Mouse (Mus musculus) fibroblast of lung, adult 2 months (primary cell): ENCODE results near the gene Mpdz.

Experiments used
- DNase-seq: peaks from one replicate; pipeline ENCODE4 v3.0.0-alpha.2; 2011; ENCODE audit warnings: low read depth

Gene Mpdz

DNA sequence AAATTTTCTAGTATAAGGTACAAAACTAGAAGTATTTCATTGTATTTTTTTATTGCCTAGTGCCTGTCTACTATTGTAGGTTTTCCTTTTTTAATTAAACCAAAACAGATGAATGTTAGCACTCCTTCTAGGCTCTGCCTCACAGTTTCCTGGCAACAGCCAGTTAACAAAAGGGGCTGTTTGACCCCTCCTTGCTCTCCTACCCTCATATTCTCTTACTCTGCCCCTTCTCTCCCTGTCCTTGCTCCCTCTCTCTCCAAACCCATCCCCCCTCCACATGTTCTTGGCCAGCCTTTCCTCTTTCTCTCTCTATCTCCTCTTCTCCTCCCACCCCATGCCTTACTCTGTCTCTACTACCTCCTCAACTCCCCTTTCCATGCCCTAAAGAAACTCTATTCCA, 53.4 kb downstream of the Mpdz start:
- DNase-seq, result no peak

DNA sequence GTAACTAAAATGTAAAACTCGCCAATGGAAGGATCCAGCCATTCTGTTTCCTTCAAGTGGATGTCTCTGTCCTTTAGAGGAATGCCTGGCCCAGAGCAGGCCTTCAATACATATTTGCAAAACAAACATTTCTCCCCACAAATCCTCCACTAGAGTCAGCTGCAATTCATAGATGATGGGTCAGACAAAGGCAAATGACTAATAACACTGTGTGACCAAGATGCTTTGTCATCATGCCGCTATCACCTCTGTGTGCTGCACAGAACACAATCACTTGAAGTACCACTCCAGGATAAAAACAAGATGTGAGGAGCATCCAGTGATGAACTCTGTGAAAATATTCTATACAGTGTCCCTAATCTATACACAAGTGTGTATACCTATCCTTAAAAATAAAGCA, 55.0 kb downstream of the Mpdz start:
- no peak for DNase-seq

DNA sequence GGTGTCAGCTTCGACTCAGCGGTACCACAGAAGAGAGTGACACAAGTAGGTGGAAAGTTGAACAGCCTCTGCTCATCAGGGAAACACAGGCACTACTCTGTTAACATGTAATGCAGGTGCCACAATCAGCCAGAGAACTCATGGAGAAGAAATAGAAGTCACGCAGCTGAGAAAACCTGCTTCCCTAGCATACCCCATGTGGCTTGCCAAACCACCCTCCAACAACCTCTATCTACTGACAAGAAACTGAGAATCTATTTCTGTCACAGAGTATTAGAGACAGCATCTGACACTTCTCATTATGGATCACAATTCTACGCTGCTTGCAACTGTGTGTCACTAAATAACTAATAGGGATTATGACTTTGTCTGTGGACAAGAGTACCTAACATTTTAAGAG, 70.3 kb downstream of the Mpdz start:
- DNase-seq, result no peak

DNA sequence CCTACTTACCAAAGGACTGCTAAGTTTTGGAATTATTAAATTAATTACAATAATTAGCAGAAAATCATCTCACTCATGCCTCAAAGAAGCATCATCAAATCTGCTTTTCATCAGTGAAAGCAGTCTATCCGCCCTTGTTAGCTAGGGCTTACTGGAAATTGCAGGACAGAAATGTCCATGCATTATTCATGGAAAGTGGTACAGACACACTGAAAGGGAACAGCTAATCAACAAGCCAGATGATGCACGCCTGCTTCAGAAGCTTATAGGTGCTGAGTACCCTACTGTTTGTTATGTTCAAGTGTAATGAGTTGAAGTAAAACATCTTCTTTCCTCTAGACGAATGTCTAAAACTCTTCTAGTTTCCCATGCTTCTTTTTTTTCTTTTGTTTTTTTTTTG, 91.2 kb downstream of the Mpdz start:
- DNase-seq, result no peak

DNA sequence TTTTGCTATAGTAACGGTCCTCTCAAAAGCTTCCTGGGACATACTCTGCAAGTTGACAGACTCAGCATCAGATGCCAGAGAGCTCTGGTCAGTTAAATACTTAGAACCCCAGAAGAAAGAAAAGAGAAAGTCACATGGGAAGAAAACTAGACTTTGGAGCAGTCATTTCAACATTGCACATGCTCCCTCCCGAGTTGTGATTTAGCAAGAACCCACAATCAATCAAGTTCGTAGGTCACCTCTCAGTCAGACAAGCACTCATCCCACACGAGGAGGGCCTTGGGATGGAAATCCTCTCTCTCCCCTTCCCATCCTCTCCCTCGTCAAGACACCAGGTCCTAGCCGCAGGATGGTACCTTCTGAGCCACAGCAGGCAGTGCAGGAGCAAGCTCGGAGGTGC, 94.0 kb downstream of the Mpdz start:
- DNase-seq, result no peak

DNA sequence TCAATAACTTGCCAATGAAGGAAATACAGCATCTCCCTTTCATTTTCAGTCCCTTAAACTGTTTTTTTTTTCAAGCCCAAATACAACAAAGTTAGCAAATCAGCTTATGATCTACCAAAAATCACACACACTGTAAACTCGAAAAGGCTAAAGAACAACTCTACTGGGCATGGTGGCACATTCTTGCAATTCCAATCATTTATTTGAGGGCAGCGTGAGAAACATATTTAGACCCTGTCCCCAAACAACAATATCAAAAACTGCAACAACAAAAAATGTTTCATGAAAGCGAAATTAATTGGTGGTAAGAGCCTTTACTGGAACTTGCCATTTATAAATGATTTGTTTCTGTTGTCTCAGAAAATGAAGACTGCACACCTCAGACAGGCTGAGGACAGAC, 97.5 kb downstream of the Mpdz start:
- DNase-seq, result no peak

DNA sequence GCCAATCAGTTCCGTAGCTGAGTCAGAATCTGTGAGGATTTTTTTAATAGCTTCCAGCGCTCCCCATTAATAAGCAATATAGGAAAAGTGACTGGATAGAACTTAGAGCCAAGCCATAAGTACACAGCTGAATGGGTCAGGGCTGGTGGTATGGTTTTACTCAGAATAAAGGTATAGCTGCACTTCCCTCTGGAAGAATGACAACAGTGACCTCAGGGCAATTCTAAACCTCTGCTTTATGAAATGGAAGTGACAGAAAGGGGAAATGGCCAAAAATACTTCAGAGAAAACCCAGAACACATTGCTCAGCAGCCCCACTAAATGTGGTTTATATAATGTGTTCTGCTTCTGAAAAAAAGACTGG, 109.0 kb downstream of the Mpdz start:
- no peak for DNase-seq

DNA sequence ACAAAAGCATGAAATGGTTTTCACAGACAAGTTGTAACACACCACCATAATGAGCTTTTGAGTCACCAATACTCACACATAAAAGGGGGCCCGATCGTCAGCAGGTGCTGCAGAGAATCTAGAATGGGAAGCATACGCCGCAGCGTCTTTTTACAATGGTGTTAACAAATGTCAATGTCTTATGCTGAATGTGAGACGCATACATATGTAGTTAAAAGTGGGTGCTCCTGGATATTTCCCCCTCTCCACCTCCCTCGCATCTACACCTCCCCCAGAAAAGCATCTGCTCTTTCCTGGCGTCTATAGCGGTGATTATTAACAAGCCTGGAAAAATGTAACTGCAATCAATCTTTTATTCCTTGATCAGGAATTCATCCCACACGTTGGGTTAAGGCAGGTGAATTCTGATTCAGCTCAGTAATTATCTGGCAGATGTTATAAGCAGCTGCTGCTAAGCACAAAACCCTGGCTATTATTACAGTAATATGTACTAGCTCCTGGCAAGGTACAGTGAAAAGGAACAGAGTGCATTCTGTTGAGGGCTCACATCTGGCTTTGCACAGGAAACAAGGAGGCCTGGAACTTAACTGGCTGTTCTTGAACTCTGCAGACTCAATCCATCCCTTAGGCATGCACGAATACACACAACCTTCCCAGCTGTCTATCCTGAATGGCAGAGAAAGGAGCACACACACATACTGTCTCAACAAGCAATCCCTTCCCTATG, 109.6 kb downstream of the Mpdz start:
- no peak for DNase-seq

DNA sequence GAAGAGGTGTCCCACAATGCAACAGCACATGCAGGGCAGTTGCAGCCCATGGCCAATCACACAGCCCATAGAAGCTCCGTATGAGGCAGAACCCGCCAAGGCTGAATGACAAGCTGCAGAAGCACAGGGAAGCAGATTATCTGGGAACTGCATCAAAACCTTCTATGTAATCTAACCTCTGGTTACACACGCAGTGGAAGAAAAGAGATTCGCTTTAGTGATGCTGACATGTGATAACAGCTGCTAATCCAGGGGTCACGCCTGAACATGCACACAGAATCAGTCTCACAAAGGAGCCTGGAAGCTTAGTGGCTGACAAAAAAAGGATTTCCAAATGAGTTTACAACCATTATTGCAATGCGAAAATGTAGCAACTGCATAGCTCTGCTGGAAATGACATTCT, 110.2 kb downstream of the Mpdz start:
- DNase-seq, result no peak

DNA sequence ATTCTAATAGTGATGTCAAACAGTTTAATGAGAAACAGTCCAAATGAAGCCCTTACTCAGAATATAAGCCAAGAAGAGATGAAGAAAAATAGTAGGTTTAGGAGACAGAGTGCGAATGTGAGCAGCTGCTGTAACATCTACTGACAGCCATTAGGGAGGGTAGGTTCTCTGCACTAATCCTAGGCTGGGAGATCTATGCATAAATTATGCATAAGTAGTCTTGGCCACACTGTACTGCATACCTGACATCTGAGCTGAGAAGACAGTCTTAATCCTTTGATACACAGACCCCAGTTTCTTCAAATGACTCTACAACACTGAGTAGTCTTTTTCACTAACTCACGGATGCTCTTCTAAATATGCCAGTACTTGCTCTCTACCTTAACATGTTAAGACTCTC, 114.9 kb downstream of the Mpdz start:
- no peak for DNase-seq

DNA sequence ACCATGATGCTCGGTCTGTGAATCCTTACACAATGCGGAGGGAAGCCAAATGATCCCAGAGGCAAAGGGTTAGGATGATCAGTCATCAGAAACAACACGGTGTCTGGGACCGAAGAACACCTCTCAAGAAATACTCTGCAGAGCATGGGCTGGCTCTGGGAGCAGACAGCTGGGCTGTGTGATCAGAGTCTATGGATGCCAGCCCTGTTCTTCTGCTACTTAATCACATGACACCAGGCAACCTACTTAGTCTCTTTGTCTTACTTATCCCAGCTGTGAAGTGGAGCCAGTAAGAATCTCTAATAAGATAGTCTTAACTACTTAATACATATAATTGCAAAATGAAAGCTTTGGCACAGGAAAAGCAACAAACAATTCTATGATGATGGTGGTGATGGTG, 118.8 kb downstream of the Mpdz start:
- no peak for DNase-seq

DNA sequence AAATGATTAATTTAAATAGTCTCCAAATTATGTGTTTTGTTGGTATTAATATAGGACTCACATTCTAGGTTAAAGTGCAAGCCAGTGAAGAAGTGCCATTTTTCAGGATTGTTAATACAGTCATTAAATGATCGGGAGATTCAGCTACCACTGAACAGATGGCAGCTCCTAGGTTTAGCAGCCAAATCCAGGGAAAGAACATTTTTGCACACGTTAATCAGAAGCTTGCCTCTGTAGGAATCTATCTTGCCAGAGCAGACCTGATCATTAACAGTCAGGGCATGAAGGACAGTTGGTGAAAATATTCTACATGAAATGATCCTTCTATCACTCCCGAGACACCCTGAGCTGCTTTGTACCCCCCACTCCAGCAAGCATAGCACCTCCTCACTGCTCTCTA, 120.4 kb downstream of the Mpdz start:
- DNase-seq, result no peak

DNA sequence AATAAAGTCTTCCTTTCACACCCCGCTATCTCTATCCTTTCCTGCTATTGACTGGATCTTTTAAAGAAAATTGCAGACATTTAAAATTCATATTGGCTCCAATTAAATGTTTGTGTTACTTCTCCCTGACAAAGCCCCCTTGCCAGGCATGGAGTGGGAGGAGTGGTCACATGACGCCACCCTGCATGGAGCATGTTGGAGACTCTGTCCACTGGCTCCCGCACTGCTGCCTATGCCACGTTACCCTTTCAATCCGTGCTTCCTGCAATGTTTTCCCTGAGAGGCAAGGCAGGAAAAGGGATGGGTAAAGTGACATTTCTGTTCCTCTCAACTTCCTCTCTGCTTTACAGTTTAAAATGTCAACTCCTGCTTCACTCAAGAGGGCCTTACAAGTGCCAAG, 128.0 kb downstream of the Mpdz start:
- DNase-seq, result no peak

DNA sequence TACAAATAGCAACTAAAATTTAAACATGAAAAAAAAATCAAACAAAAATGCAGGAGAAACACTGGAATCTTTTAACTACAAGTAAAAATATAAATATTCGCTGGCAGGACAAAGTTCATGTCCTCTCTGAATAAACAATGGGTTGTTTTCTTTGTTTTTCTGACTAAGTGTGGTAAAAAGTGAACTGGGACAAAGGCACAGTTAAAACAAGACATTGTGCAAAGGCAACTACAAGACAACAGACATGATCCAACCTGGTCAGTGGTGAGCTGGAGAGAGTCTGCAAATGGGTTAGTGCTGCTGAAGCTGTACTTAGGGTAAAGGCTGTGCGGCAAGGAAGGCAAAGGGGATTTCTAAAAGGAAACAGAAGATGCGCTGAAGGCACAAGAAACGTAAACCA, 129.4 kb downstream of the Mpdz start:
- no peak for DNase-seq

DNA sequence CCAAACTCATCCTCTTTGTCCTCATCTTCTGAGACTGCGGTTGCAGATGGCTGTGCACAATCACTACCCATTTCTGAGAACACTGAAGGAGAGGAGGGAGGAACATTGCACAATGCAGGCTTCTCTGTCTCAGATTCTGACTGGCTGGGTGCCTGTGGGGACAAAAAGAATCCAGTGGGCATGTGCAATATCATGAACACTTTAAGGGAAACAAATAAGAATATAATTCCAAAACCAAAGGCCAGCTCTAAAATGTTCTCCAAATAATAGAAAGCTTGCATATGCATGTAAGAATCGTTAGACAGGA, 132.5 kb downstream of the Mpdz start:
- DNase-seq, result no peak

DNA sequence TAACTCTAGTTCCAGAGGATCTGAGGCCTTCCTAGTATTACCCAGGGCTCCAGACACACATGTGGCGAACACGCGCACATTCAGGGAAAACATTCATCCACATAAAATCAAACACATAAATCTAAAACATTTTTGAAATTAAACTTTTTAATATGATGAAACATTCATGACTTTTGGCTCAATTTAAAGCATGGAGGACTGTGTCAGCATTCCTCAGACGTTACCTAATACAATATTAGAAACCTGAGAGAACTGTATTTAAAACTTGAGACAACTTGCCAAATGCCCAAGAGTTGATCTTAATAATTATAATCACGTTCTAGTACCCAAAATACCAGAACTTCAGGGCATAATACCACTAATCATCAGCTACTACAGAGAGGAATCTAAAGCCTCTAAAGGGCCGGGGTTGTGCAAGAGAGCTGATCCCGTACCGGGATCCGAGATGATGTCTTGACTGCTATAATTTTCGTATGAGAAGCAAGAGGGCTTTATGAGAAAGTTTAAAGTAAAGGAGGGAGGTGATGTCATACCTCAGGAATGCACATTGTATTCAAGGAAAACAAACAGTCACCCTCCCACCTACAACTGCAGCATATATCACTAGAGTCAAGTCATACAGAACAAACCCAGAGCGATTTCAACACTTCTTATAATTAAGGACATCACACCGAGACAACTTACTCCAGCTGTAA, 133.0 kb downstream of the Mpdz start:
- DNase-seq, result no peak

DNA sequence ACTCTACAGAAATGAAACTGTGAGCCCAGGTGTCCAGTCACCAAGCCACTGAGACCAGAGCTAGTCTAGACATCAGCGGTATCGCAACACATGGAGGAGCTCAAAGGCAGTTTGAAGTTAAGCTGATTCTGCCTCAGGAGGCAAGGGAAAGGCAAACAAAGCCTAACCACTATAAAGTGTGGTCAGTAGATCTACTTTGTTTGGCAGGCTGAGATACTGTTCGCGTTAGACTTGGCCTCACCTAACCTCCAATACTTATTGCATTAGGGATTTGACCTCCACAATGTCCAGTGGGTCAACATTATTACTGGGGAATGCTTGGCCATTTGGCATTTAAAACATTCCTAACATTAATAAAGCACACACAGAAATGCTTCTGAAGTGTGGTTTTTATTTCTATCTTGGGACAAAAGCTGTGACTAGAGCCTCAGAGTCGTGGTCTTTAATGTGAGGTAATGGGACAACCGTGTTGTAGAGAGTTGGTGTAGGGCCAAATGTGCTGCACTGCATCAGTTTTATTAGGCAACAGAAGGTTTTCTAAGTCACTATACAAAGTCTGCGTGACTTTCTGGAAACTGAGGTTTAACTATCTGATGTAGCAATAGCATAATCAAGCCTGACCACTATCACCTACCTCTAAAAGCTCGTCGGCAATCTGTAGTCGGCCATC, 134.9 kb downstream of the Mpdz start:
- DNase-seq, result no peak

DNA sequence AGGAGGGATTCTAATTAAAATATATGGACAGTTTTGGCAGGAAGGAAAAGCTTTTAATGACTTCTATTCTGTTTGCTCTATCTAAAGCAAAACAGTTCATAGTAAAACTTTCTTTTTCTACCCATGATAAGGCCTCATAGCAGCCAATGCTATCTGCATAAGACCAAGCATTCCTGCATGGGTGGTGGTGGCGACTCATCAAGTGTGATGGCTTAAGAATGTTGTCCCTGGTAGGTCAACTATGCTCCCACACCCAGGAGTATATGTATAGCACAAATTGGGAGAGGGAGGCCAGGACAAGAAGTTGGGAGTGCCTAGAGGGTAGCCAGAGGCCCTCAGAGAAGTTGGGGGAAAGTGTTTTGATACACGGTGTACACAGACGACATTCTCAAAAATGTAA, 140.6 kb downstream of the Mpdz start:
- no peak for DNase-seq

DNA sequence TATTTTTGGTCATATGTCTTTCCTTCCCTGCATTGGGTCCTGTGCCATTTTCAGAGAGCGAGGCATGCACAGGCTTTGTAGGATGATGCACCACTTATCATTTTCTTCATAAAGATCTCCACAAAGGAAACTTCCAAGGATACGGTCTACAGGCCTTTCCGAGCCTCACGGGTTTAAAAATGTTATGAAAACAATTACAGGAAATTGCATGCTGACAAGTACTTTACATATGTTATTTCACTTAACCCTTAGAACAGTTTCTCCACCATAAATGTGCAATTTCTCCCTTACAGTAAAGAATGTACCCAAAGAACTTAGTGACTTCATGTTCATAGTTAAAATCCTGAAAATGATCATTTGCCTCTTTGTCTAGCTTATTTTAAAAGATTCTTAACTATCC, 144.2 kb downstream of the Mpdz start:
- DNase-seq, result no peak

DNA sequence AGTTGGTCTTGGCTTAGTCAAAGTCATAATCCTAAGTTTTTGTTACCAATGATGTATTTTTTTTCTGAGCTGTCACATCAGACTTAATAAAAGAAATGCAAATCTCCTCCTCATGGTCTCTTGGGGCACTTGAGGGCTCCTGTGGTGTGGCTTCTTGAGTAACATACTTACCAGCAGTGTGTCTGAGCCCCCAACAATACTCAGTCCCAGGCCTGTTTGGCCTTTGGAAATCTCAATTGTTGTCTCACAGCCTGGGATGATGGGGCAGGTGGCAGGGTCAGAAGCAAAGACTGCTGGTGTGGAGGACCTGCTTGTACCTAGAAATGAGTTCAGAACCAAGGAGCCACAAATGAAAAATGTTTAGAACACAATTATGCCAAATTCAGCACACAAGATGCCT, 149.3 kb downstream of the Mpdz start:
- DNase-seq, result no peak

DNA sequence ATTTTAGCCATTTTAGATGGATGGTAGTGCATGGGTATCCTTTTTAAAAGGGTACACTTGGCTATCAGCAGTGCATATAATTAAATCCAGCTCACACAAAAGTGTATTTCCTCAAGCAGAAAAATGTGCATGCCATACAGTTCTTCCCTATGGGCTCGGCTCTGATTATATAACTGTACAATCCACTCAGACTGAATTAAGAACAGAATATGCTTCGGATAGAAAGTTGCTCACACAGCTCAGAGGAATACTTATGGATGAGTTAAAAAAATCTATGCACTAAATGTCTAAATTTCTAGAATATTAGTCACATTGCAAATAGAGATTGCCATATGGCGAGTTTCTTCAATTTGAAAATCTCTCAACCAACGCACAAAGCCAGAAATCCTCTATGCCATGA, 157.1 kb downstream of the Mpdz start:
- no peak for DNase-seq

DNA sequence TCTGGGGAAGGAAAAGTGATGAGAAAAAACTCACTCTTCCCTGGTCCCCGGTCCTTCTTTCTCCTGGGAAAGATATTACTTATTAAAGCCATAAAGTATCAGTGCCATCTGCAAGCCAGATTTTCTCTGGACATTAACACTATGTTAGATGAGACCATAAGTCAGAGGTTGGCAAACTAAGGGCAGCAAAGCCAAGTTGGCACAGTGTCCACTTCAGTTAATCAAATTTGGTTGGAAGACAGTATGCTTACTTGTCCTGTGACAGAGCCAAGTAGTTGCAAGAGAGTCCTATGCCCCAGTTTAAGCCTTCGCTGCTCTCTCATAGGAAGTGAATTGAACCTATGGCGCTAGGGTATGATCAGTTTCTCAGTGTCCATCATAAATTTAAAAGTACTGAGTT, 159.0 kb downstream of the Mpdz start:
- DNase-seq, result no peak

DNA sequence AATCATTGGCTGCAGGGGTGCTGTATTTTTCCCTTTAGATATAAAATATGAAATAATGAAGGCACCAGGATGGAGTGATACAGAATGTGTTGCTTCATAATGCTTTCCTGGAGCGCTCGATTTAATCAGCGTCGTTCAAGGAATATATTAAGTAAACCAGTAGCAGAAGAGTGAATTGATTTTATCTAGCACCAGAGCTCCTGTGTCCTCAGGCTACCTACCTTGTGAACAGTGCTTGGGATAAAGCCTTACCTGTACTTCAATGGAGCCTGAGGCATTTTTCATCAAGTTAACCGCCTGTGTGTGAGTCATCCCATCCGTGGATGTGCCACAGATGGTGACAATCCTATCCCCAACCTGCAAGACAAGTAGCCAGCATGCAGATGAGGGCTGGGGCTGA, 159.5 kb downstream of the Mpdz start:
- DNase-seq, result no peak

DNA sequence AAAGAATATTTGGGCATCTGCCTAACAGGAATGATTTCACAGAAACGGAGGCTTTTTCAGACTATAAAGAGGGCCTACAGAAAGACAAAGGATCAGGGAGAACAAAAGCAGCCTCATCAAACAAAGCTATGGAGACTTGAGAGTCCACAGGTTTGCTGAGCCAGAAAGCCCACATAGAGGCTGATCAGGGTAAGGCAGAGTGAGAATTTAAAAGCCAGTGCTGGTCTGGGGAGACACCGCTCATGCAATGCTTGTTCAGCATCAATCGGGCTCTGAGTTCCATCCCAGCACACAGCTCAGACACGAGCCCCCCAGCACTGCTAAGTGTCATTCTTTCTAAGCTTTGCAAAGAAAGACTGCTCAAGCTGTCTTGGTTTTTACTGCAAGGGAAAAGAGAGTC, 162.5 kb downstream of the Mpdz start:
- no peak for DNase-seq
